Mouse (Mus musculus) G1E (cell line): ENCODE measurements at regions not wholly inside any gene's neighbourhood (a gene's known extent, or its start where the extent isn't known, plus 50 kb on each side); places are given as distances from the start of the nearest gene placed in this dataset.

ENCODE experiments used
- CTCF ChIP-seq: IDR thresholded peaks from 2 replicates; pipeline ENCODE4 v1.5.1; 2012; ENCODE audit warnings: low read depth, low read length, inconsistent platforms, mixed read lengths
- GATA1 ChIP-seq: IDR thresholded peaks from 2 replicates; pipeline ENCODE4 v1.6.1; 2012; ENCODE audit warnings: borderline replicate concordance, low read length, inconsistent platforms, mixed read lengths
- GATA2 ChIP-seq: IDR thresholded peaks from 2 replicates; pipeline ENCODE4 v1.6.1; 2012; ENCODE audit warnings: low read depth, low read length, inconsistent platforms, borderline replicate concordance
- POLR2AphosphoS5 ChIP-seq: IDR thresholded peaks from 2 replicates; pipeline ENCODE4 v1.6.1; 2012; ENCODE audit warnings: low read depth, low read length, inconsistent platforms; ENCODE audit not compliant: insufficient replicate concordance
- TAL1 ChIP-seq: conservative IDR thresholded peaks from 2 replicates; pipeline ENCODE4 v1.6.1; 2012; ENCODE audit warnings: low read depth, low read length, inconsistent platforms, mixed read lengths

- TF ChIP-seq TAL1 = no peak
- no peak for TF ChIP-seq POLR2AphosphoS5
- TF ChIP-seq CTCF = no peak
- no peak for TF ChIP-seq GATA2
- TF ChIP-seq GATA1 = no peak
Measured at GRCm38 (mm10) chr6:93395296-93395695, 452.0 kb upstream of the Adamts9 start.
